In the genomic region with DNA sequence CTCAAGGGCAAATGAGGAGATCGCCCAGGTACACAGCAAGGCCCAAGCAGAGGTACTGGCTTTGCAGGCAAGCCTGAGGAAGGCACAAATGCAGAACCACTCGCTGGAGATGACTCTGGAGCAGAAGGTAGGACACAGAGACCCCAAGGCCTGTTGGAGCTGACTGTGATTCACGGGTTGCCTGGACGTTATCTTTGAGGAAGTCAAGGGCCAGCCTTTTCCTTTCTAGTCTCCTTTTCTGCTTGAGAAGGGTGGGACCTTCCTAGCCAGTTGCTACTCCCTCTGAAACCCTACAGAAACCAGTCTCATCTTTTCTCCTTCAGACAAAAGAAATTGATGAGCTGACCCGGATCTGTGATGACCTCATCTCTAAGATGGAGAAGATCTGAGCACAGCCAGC, we compare ENCODE assay signal across 29 mouse cellular contexts. TPM values are rescaled to one million over a fixed set of nuclear protein-coding genes. Genes with fewer than 3 reads are reported as not detected.
DNase-seq lines count a peak whose midpoint lies in the region; ATAC-seq and TF ChIP-seq lines count a peak whose summit lies in the region.
"Had no signal": no experiment of that assay in that cellular context is flagged by ENCODE, and none has a peak within 500 bp of the region (broad histone marks: within the 10 kb centered on the region; RNA-seq: fewer than 3 reads in every experiment).

No protein-coding gene starts in this region.

- no peaks in the 10 kb centered on the region for H3K27me3 ChIP-seq in heart, embryonic 10.5 days (ENCODE audit: insufficient read depth, poor library complexity, severe bottlenecking)
- H3K27me3 ChIP-seq in intestine, embryonic 14.5 days (replicated peaks; ENCODE audit: control insufficient read depth, insufficient read depth, low read length): no peaks in the 10 kb centered on the region
- H3K27me3 ChIP-seq in intestine, embryonic 15.5 days (replicated peaks): no peaks in the 10 kb centered on the region
- H3K27me3 ChIP-seq in forebrain, postnatal 0 days (ENCODE audit: insufficient read depth, low read length): no peaks in the 10 kb centered on the region
- no peaks in the 10 kb centered on the region for H3K27me3 ChIP-seq in stomach, postnatal 0 days (ENCODE audit: control insufficient read depth, insufficient read depth, low read length)
- H3K27me3 ChIP-seq: embryonic facial prominence, embryonic 13.5 days; forebrain, embryonic 12.5 days; forebrain, embryonic 15.5 days; hindbrain, embryonic 12.5 days; hindbrain, embryonic 15.5 days had no signal

- no peak overlapping the region for H3K4me3 ChIP-seq in heart, embryonic 10.5 days
- no peak overlapping the region for H3K4me3 ChIP-seq in intestine, embryonic 14.5 days (ENCODE audit: low read depth, low read length)
- no peak overlapping the region for H3K4me3 ChIP-seq in intestine, embryonic 15.5 days (replicated peaks)
- H3K4me3 ChIP-seq in forebrain, postnatal 0 days (ENCODE audit: low read depth, low read length): no peak overlapping the region
- H3K4me3 ChIP-seq in stomach, postnatal 0 days (ENCODE audit: low read depth, low read length): no peak overlapping the region
- H3K4me3 ChIP-seq: embryonic facial prominence, embryonic 10.5 days; embryonic facial prominence, embryonic 13.5 days; erythroblast, embryonic 14.5 days; forebrain, embryonic 12.5 days; forebrain, embryonic 15.5 days; heart, adult 2 months; hindbrain, embryonic 12.5 days; hindbrain, embryonic 15.5 days had no signal

- H3K9me3 ChIP-seq in heart, embryonic 10.5 days: no peaks in the 10 kb centered on the region
- no peaks in the 10 kb centered on the region for H3K9me3 ChIP-seq in intestine, embryonic 14.5 days (ENCODE audit: control insufficient read depth, low read length)
- H3K9me3 ChIP-seq in intestine, embryonic 15.5 days: no peaks in the 10 kb centered on the region
- no peaks in the 10 kb centered on the region for H3K9me3 ChIP-seq in forebrain, postnatal 0 days (ENCODE audit: low read length)
- H3K9me3 ChIP-seq in stomach, postnatal 0 days (ENCODE audit: control insufficient read depth, low read length): no peaks in the 10 kb centered on the region
- H3K9me3 ChIP-seq: embryonic facial prominence, embryonic 10.5 days; embryonic facial prominence, embryonic 13.5 days; forebrain, embryonic 12.5 days; forebrain, embryonic 15.5 days; hindbrain, embryonic 12.5 days; hindbrain, embryonic 15.5 days had no signal

- peaks cover 65% of the 10 kb centered on the region for H3K36me3 ChIP-seq in heart, embryonic 10.5 days
- H3K36me3 ChIP-seq in intestine, embryonic 14.5 days (ENCODE audit: control insufficient read depth, insufficient read depth, low read length): peaks cover 70% of the 10 kb centered on the region
- H3K36me3 ChIP-seq in intestine, embryonic 15.5 days: peaks cover 39% of the 10 kb centered on the region
- peaks cover 8% of the 10 kb centered on the region; the same call in 1 of the 2 replicates for H3K36me3 ChIP-seq in forebrain, postnatal 0 days (ENCODE audit: insufficient read depth)
- peaks cover 9% of the 10 kb centered on the region for H3K36me3 ChIP-seq in stomach, postnatal 0 days (ENCODE audit: control insufficient read depth, insufficient read depth, low read length)
- H3K36me3 ChIP-seq: hindbrain, embryonic 15.5 days had no signal

- peaks cover 8% of the 10 kb centered on the region; the same call in 1 of the 2 replicates for H3K4me1 ChIP-seq in heart, embryonic 10.5 days
- no peaks in the 10 kb centered on the region for H3K4me1 ChIP-seq in intestine, embryonic 14.5 days (replicated peaks; ENCODE audit: control insufficient read depth, insufficient read depth, low read length)
- H3K4me1 ChIP-seq in intestine, embryonic 15.5 days (replicated peaks): no peaks in the 10 kb centered on the region
- H3K4me1 ChIP-seq in forebrain, postnatal 0 days (ENCODE audit: insufficient read depth): no peaks in the 10 kb centered on the region
- H3K4me1 ChIP-seq in stomach, postnatal 0 days (replicated peaks; ENCODE audit: control insufficient read depth, insufficient read depth): no peaks in the 10 kb centered on the region
- H3K4me1 ChIP-seq: embryonic facial prominence, embryonic 13.5 days had no signal

- 0 out of 2 replicates have a peak overlapping the region, but pooled peaks have one; percentile 24 for H3K27ac ChIP-seq in heart, embryonic 10.5 days
- no peak overlapping the region for H3K27ac ChIP-seq in intestine, embryonic 14.5 days (ENCODE audit: low read depth)
- no peak overlapping the region for H3K27ac ChIP-seq in intestine, embryonic 15.5 days
- no peak overlapping the region for H3K27ac ChIP-seq in forebrain, postnatal 0 days (ENCODE audit: low read depth, low read length)
- H3K27ac ChIP-seq in stomach, postnatal 0 days (replicated peaks): no peak overlapping the region
- H3K27ac ChIP-seq: embryonic facial prominence, embryonic 10.5 days; embryonic facial prominence, embryonic 13.5 days; forebrain, embryonic 12.5 days; forebrain, embryonic 15.5 days; heart, adult 2 months; hindbrain, embryonic 12.5 days; hindbrain, embryonic 15.5 days had no signal

- ATAC-seq in intestine, embryonic 14.5 days (replicated peaks; ENCODE audit: low FRiP score, low TSS enrichment, low read depth): no peak
- no peak for ATAC-seq in intestine, embryonic 15.5 days
- peak; percentile 34; the same call in 1 of the 2 replicates for ATAC-seq in common myeloid progenitor, adult 5-6 weeks (replicated peaks; ENCODE audit: low read depth, poor library complexity, severe bottlenecking)
- no peak for ATAC-seq in forebrain, postnatal 0 days
- no peak for ATAC-seq in stomach, postnatal 0 days (ENCODE audit: low FRiP score, low TSS enrichment)
- ATAC-seq: CD4-positive, CD25-positive, alpha-beta regulatory T cell, adult 4 months; forebrain, embryonic 15.5 days; intestine, postnatal 0 days had no signal

- no peak overlapping the region for H3K9ac ChIP-seq in intestine, embryonic 14.5 days (ENCODE audit: low read length)
- H3K9ac ChIP-seq in intestine, embryonic 15.5 days: no peak overlapping the region
- no peak overlapping the region for H3K9ac ChIP-seq in forebrain, postnatal 0 days
- H3K9ac ChIP-seq in stomach, postnatal 0 days (ENCODE audit: low read length): no peak overlapping the region
- H3K9ac ChIP-seq: embryonic facial prominence, embryonic 13.5 days; forebrain, embryonic 12.5 days; forebrain, embryonic 15.5 days; hindbrain, embryonic 12.5 days; hindbrain, embryonic 15.5 days had no signal

- H3K4me2 ChIP-seq in intestine, embryonic 14.5 days (ENCODE audit: low read length): no peak overlapping the region
- H3K4me2 ChIP-seq in intestine, embryonic 15.5 days (replicated peaks): no peak overlapping the region
- no peak overlapping the region for H3K4me2 ChIP-seq in forebrain, postnatal 0 days (ENCODE audit: low read depth)
- H3K4me2 ChIP-seq in stomach, postnatal 0 days (replicated peaks; ENCODE audit: low read depth): no peak overlapping the region
- H3K4me2 ChIP-seq: embryonic facial prominence, embryonic 13.5 days; forebrain, embryonic 12.5 days; forebrain, embryonic 15.5 days; hindbrain, embryonic 12.5 days; hindbrain, embryonic 15.5 days had no signal

- TF ChIP-seq CTCF in forebrain, postnatal 0 days (IDR thresholded peaks at IDR 0.05; ENCODE audit: low read depth): no peak
- no peak for TF ChIP-seq CTCF in stomach, postnatal 0 days (IDR thresholded peaks at IDR 0.05; ENCODE audit: low read depth)

- TF ChIP-seq EP300 in stomach, postnatal 0 days (optimal IDR thresholded peaks at IDR 0.05): no peak

- intact Hi-C loops in heart, postnatal 14 days (cut with DNase I): no loop called here

- 66% methylated on average over 5 of the region's 5 CpGs for WGBS in heart, embryonic 10.5 days
- 76% methylated on average over 5 of the region's 5 CpGs for WGBS in intestine, embryonic 14.5 days
- WGBS in intestine, embryonic 15.5 days: 68% methylated on average over 5 of the region's 5 CpGs
- WGBS in forebrain, postnatal 0 days: 89% methylated on average over 5 of the region's 5 CpGs
- 76% methylated on average over 5 of the region's 5 CpGs for WGBS in stomach, postnatal 0 days

- no peak for DNase-seq in heart, embryonic 10.5 days (ENCODE audit: low spot score)
- no peak for DNase-seq in heart, postnatal 14 days
- peak; percentile 45 for DNase-seq in intestine, embryonic 14.5 days (ENCODE audit: low spot score)
- DNase-seq in retina, postnatal 1 day: no peak
- DNase-seq in forebrain, postnatal 0 days: no peak
- no peak for DNase-seq in stomach, postnatal 0 days (ENCODE audit: low spot score)
- DNase-seq: adrenal gland, adult 2 months; adrenal gland, postnatal 14 days; cerebellum, adult 11 months; cerebellum, adult 2 months; cerebellum, adult 9-11 months; cerebellum, postnatal 25 days; embryo, embryonic 11 days; gastrocnemius, postnatal 10 days; gastrocnemius, postnatal 36 days; heart, adult 2 months; heart, postnatal 4 days; kidney, adult 2 months had no signal

RNA-seq across cellular contexts. Expression of a gene that starts 13.4 kb away (rescaled TPM):
- 37.7 and 42.5 TPM in 2 replicates for polyA plus RNA-seq in heart, embryonic 10.5 days (2016; fragmentation: Nextera tagmentation; extraction: Ambion mirVana)
- 10 to 100 TPM; 17.0 to 17.8 TPM for total RNA-seq in heart, postnatal 14 days (2021)
- 39.3 and 42.4 TPM in 2 replicates for polyA plus RNA-seq in intestine, embryonic 14.5 days (2014; fragmentation: Nextera tagmentation; extraction: Ambion mirVana)
- polyA plus RNA-seq in intestine, embryonic 15.5 days (2015; fragmentation: Nextera tagmentation; extraction: Ambion mirVana): 31.8 and 33.1 TPM in 2 replicates
- total RNA-seq in common myeloid progenitor, adult 5-6 weeks (2017): 22.2 and 24.8 TPM in 2 replicates
- total RNA-seq in forebrain, postnatal 0 days (2014; rRNA removed): 20.6 and 23.9 TPM in 2 replicates
- polyA plus RNA-seq in forebrain, postnatal 0 days (2015; fragmentation: Nextera tagmentation; extraction: Ambion mirVana): 15.5 and 20.9 TPM in 2 replicates
- 16.7 and 17.4 TPM in 2 replicates for polyA plus RNA-seq in stomach, postnatal 0 days (2015; fragmentation: Nextera tagmentation; extraction: Ambion mirVana)

RNA-seq across cellular contexts. Expression of a gene that starts 13.7 kb away (rescaled TPM):
- polyA plus RNA-seq in heart, embryonic 10.5 days (2016; fragmentation: Nextera tagmentation; extraction: Ambion mirVana): 185 and 235 TPM in 2 replicates
- 10 to 100 TPM in 1 of 2 experiments, 1 to 10 TPM in 1; 6.8 to 12.0 TPM for total RNA-seq in heart, postnatal 14 days (2021)
- polyA plus RNA-seq in intestine, embryonic 14.5 days (2014; fragmentation: Nextera tagmentation; extraction: Ambion mirVana): 174 and 191 TPM in 2 replicates
- polyA plus RNA-seq in intestine, embryonic 15.5 days (2015; fragmentation: Nextera tagmentation; extraction: Ambion mirVana): 148 and 172 TPM in 2 replicates
- total RNA-seq in common myeloid progenitor, adult 5-6 weeks (2017): 161 and 162 TPM in 2 replicates
- 12.0 and 20.1 TPM in 2 replicates for total RNA-seq in forebrain, postnatal 0 days (2014; rRNA removed)
- 24.9 and 25.5 TPM in 2 replicates for polyA plus RNA-seq in forebrain, postnatal 0 days (2015; fragmentation: Nextera tagmentation; extraction: Ambion mirVana)
- 33.8 and 44.0 TPM in 2 replicates for polyA plus RNA-seq in stomach, postnatal 0 days (2015; fragmentation: Nextera tagmentation; extraction: Ambion mirVana)

RNA-seq across cellular contexts. Expression of a gene that starts 19.3 kb away (rescaled TPM):
- 173 and 225 TPM in 2 replicates for polyA plus RNA-seq in heart, embryonic 10.5 days (2016; fragmentation: Nextera tagmentation; extraction: Ambion mirVana)
- 10 to 100 TPM; 17.8 to 22.2 TPM for total RNA-seq in heart, postnatal 14 days (2021)
- polyA plus RNA-seq in intestine, embryonic 14.5 days (2014; fragmentation: Nextera tagmentation; extraction: Ambion mirVana): 214 and 230 TPM in 2 replicates
- 196 and 228 TPM in 2 replicates for polyA plus RNA-seq in intestine, embryonic 15.5 days (2015; fragmentation: Nextera tagmentation; extraction: Ambion mirVana)
- 286 and 289 TPM in 2 replicates for total RNA-seq in common myeloid progenitor, adult 5-6 weeks (2017)
- total RNA-seq in forebrain, postnatal 0 days (2014; rRNA removed): 88.7 and 89.8 TPM in 2 replicates
- polyA plus RNA-seq in forebrain, postnatal 0 days (2015; fragmentation: Nextera tagmentation; extraction: Ambion mirVana): 86.4 and 94.4 TPM in 2 replicates
- 84.0 and 87.3 TPM in 2 replicates for polyA plus RNA-seq in stomach, postnatal 0 days (2015; fragmentation: Nextera tagmentation; extraction: Ambion mirVana)

RNA-seq across cellular contexts. Expression of a gene that starts 41.9 kb away (rescaled TPM):
- polyA plus RNA-seq in heart, embryonic 10.5 days (2016; fragmentation: Nextera tagmentation; extraction: Ambion mirVana): 0.79 and 1.2 TPM in 2 replicates
- 1 to 10 TPM; 1.4 TPM for total RNA-seq in heart, postnatal 14 days (2021)
- 0.27 and 0.46 TPM in 2 replicates for polyA plus RNA-seq in intestine, embryonic 14.5 days (2014; fragmentation: Nextera tagmentation; extraction: Ambion mirVana)
- 0.26 and 0.30 TPM in 2 replicates for polyA plus RNA-seq in intestine, embryonic 15.5 days (2015; fragmentation: Nextera tagmentation; extraction: Ambion mirVana)
- not detected in 2 replicates for total RNA-seq in common myeloid progenitor, adult 5-6 weeks (2017)
- total RNA-seq in forebrain, postnatal 0 days (2014; rRNA removed): 1.00 TPM in 1 of 2 replicates, not detected in the other
- polyA plus RNA-seq in forebrain, postnatal 0 days (2015; fragmentation: Nextera tagmentation; extraction: Ambion mirVana): 0.39 and 0.59 TPM in 2 replicates
- polyA plus RNA-seq in stomach, postnatal 0 days (2015; fragmentation: Nextera tagmentation; extraction: Ambion mirVana): 0.25 and 0.42 TPM in 2 replicates
- polyA plus RNA-seq: erythroblast, embryonic 14.5 days had no signal

RNA-seq across cellular contexts. Expression of a gene that starts 42.2 kb away (rescaled TPM):
- polyA plus RNA-seq in heart, embryonic 10.5 days (2016; fragmentation: Nextera tagmentation; extraction: Ambion mirVana): 65.4 and 67.4 TPM in 2 replicates
- 10 to 100 TPM; 31.7 to 32.3 TPM for total RNA-seq in heart, postnatal 14 days (2021)
- polyA plus RNA-seq in intestine, embryonic 14.5 days (2014; fragmentation: Nextera tagmentation; extraction: Ambion mirVana): 67.4 and 69.8 TPM in 2 replicates
- 51.7 and 52.7 TPM in 2 replicates for polyA plus RNA-seq in intestine, embryonic 15.5 days (2015; fragmentation: Nextera tagmentation; extraction: Ambion mirVana)
- total RNA-seq in common myeloid progenitor, adult 5-6 weeks (2017): 18.6 and 20.8 TPM in 2 replicates
- 20.9 and 36.6 TPM in 2 replicates for total RNA-seq in forebrain, postnatal 0 days (2014; rRNA removed)
- 37.5 and 40.0 TPM in 2 replicates for polyA plus RNA-seq in forebrain, postnatal 0 days (2015; fragmentation: Nextera tagmentation; extraction: Ambion mirVana)
- polyA plus RNA-seq in stomach, postnatal 0 days (2015; fragmentation: Nextera tagmentation; extraction: Ambion mirVana): 44.9 and 45.0 TPM in 2 replicates
